Mouse (Mus musculus) testis, adult 2 months (tissue): ENCODE results near the gene Msx2. TPM values are rescaled to one million over a fixed set of nuclear protein-coding genes. Genes with fewer than 3 reads are reported as not detected.
A peak's percentile ranks its signal among the peaks of the same experiment; 100 is the strongest.

Experiments
- H3K27ac ChIP-seq: fragments of 200-500 bp; 2 replicates; pipeline ENCODE4 v1.5.1; 2012; ENCODE audit warnings: low read depth, low read length; ENCODE audit not compliant: control insufficient read depth, insufficient read depth
- H3K27me3 ChIP-seq: fragments of 200-500 bp; 2 replicates; pipeline ENCODE4 v1.6.1; 2012; ENCODE audit warnings: mild to moderate bottlenecking, low read length, moderate library complexity; ENCODE audit not compliant: control insufficient read depth, insufficient read depth
- H3K36me3 ChIP-seq: fragments of 200-500 bp; 2 replicates; pipeline ENCODE4 v1.6.1; 2012; ENCODE audit warnings: mild to moderate bottlenecking, low read length; ENCODE audit not compliant: control insufficient read depth, insufficient read depth
- H3K4me1 ChIP-seq: fragments of 200-500 bp; 2 replicates; pipeline ENCODE4 v1.6.1; 2012; ENCODE audit warnings: low read length; ENCODE audit not compliant: control insufficient read depth, insufficient read depth
- H3K4me3 ChIP-seq: fragments of 200-500 bp; 2 replicates; pipeline ENCODE4 v1.5.1; 2012; ENCODE audit warnings: low read depth, mild to moderate bottlenecking, low read length, moderate library complexity, mixed read lengths; ENCODE audit not compliant: control insufficient read depth
- CTCF ChIP-seq: fragments of 200-500 bp; IDR thresholded peaks from 2 replicates; pipeline ENCODE4 v1.5.1; 2012; ENCODE audit warnings: low read depth, mild to moderate bottlenecking, inconsistent platforms, low read length, moderate library complexity; ENCODE audit not compliant: control insufficient read depth, insufficient read depth, insufficient replicate concordance
- POLR2A ChIP-seq: fragments of 200-500 bp; IDR thresholded peaks from 2 replicates; pipeline ENCODE4 v1.6.1; 2012; ENCODE audit warnings: low read depth, mild to moderate bottlenecking, inconsistent platforms, low read length, moderate library complexity; ENCODE audit not compliant: control insufficient read depth
- polyA plus RNA-seq: library from polyadenylated mRNA; depleted of rRNA; stranded (reverse); fragments of >200 nt; gene quantifications from 2 replicates; pipeline ENCODE4 v1.2.3, GENCODE M21; 2012; rRNA removed

Gene Msx2
- polyA plus RNA-seq, 1 experiment: 0.54 TPM

GRCm38 (mm10) chr13:53439957-53440356, 32.9 kb downstream of the Msx2 start:
- H3K27me3 ChIP-seq: no peaks in the 10 kb centered on the region
- H3K36me3 ChIP-seq: no peaks in the 10 kb centered on the region; the same call in 1 of the 2 replicates
- no peaks in the 10 kb centered on the region for H3K4me1 ChIP-seq
- H3K27ac ChIP-seq: no peak overlapping the region
- no peak for TF ChIP-seq CTCF
- no peak for TF ChIP-seq POLR2A
- no peak overlapping the region for H3K4me3 ChIP-seq

DNA sequence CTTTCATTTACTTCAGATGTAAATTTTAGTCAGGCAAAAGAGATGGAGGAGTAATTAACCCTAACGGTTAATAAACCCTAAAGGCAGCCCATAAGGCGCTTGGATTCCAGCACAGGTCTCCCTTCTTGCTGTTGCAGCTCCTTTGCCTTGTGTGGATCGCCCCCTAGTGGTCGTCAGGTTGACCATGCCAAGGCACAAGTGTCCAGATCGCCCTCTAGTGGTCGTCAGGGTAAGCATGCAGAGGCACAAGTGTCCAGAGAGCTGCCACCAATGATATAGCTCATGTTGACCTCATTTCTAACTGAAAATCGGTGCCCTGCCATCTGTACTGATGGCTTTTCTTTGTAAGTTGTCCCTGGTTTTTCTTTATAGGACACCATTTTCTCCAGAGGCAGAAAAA, 46.4 kb downstream of the Msx2 start:
- no peak overlapping the region for H3K27ac ChIP-seq
- H3K4me3 ChIP-seq: no peak overlapping the region
- H3K27me3 ChIP-seq: no peaks in the 10 kb centered on the region
- TF ChIP-seq CTCF (peak; percentile 100), POLR2A (no peak)
- no peaks in the 10 kb centered on the region for H3K4me1 ChIP-seq
- no peaks in the 10 kb centered on the region; the same call in none of the 2 replicates for H3K36me3 ChIP-seq

DNA sequence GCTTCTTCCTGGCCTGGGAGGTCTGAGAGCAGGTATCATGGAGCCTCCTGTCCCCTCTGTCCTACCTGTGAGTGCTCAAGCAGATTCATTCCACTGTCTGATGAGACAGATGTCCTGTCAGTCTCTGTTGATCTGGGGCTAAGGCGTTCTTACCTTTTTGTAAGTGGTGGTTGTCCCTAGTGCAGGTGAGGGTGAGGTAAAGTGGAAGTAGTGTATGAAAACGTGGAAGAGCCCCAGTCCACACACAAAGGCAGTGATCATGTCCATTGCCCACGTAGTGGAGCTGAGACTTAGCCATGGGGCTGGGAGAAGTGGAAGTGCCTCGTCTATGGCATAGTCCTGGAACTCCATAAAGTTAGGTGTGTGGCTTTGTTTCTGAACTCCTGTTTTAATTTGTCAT, 51.7 kb downstream of the Msx2 start:
- peaks cover 6% of the 10 kb centered on the region for H3K36me3 ChIP-seq
- H3K27ac ChIP-seq: peak overlapping the region; percentile 99
- TF ChIP-seq POLR2A (no peak), CTCF (no peak)
- H3K4me1 ChIP-seq: no peaks in the 10 kb centered on the region
- H3K4me3 ChIP-seq: peak overlapping the region; percentile 93
- H3K27me3 ChIP-seq: no peaks in the 10 kb centered on the region

DNA sequence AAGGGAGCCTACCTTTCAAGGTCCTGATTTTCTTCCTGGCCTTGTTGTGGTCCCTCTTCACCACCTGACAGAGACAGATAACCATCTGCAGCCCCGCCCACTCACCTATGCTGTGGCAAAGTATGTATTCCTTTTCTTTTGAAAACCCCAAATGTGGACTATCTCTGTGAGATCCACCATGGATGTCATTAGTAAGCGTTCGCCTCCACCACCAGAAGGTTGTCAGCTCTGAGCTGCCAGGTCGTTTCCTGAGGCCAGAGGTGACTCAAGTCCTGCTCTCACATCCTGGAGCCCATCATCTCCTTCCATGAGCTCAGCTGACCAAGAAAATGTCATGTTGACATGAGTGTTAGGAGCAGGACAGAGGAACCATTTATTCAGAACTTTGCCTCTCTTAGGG, 52.1 kb downstream of the Msx2 start:
- H3K27me3 ChIP-seq: no peaks in the 10 kb centered on the region
- H3K4me3 ChIP-seq: peak overlapping the region; percentile 93
- peak overlapping the region; percentile 99 for H3K27ac ChIP-seq

DNA sequence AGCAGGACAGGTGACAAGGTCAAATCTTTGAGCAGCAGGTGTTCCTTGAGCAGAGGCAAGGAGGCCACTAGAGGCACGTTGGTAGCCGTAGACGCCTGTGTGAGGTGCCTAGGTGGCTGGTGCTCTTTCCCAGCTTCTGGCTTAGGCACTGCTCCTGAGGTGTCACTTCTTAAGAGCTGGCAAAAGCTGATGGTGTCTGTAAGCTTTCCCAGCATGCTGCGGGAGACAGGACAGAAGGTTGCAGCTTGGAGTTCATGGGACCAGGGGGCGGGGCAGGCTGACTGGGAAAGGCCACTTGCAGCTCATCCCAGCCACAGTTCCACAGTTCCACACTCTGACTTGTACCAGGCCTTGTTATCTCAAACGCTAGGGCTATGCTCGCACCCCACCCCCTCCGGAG, 53.2 kb downstream of the Msx2 start:
- Histone ChIP-seq H3K27me3 (no peaks in the 10 kb centered on the region), H3K4me3 (peak overlapping the region; percentile 93), H3K36me3 (peaks cover 6% of the 10 kb centered on the region), H3K27ac (peak overlapping the region; percentile 15; the same call in 1 of the 2 replicates), H3K4me1 (no peaks in the 10 kb centered on the region)
- TF ChIP-seq POLR2A (no peak), CTCF (no peak)

More for the DNA sequence above, 52.1 kb downstream of the Msx2 start:
- H3K4me1 ChIP-seq: no peaks in the 10 kb centered on the region
- 0 out of 2 replicates have a peak, but pooled peaks have one; percentile 20 for TF ChIP-seq POLR2A
- no peak for TF ChIP-seq CTCF
- H3K36me3 ChIP-seq: peaks cover 6% of the 10 kb centered on the region

GRCm38 (mm10) chr13:53417701-53418100, 55.2 kb downstream of the Msx2 start:
- Histone ChIP-seq H3K4me3 (no peak overlapping the region), H3K27me3 (no peaks in the 10 kb centered on the region), H3K27ac (no peak overlapping the region), H3K36me3 (peaks cover 8% of the 10 kb centered on the region), H3K4me1 (no peaks in the 10 kb centered on the region)
- TF ChIP-seq CTCF (no peak), POLR2A (no peak)

Other genes starting within 250 kb of the Msx2 start
- 2.0 and 2.6 TPM in 2 replicates for gene Ror2, start 186.9 kb downstream of the Msx2 start, polyA plus RNA-seq
- gene Sptlc1, start 95.7 kb downstream of the Msx2 start, polyA plus RNA-seq: 13.4 and 14.5 TPM in 2 replicates